Mouse (Mus musculus): ENCODE measurements around the gene Zc3h15.
"Not testable (repeated sequence)": the region's sequence is repeated elsewhere in the genome, so short reads cannot be mapped to it uniquely, and the experiment has no call there.

The Zc3h15 gene

DNA sequence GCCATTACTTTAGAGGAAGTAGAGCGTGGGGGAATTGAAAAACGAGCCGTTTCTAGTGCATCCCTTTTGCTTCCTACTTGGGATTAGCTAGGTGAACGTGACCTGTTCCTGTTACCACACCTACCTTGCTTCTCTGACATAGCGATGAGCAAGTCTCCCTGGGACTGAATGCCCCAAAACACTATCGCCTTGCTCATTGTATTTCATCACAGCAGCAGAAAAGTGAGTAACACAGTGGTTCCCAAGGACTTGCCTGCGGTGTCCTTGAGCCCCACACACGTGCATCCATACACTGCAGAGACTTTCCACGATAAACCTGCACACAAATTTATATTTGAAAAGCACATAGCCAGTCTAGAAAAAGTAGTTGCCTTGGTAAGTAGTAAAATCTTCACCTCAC is 30.7 kb downstream of the Zc3h15 start:
- DNase-seq: no peak

- peak; percentile 26 to 44 for DNase-seq
Observed at GRCm38 (mm10) chr2:83675681-83676080, 31.4 kb downstream of the Zc3h15 start.

- no peak for DNase-seq
Observed at GRCm38 (mm10) chr2:83676226-83676870, 32.1 kb downstream of the Zc3h15 start.

- no peak for DNase-seq
Observed at GRCm38 (mm10) chr2:83681332-83681731, 37.1 kb downstream of the Zc3h15 start.

GRCm38 (mm10) chr2:83681785-83682184 is 37.5 kb downstream of the Zc3h15 start:
- DNase-seq: no peak

DNA sequence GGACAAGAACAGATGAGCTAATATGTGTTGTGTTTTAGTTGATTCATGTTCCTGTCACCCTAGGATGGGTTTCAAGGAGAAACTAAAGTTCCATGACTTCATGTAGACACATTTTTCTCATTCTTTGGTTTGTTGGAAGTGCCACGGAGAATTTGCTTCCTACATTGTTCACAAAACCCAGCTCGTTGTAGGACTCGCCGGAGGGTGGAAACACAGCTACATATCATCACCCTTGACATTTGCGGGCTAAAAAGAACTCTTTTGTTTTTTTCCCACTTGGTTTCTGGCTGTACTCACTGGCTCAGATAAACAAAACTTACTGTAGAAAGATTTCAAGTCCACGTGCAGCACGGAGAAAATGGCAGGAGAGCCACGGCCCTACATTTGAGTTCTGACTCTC is 38.0 kb downstream of the Zc3h15 start:
- no peak for DNase-seq

- DNase-seq: no peak
Observed at GRCm38 (mm10) chr2:83683731-83684519, 39.7 kb downstream of the Zc3h15 start.

GRCm38 (mm10) chr2:83684691-83685090 is 40.5 kb downstream of the Zc3h15 start:
- DNase-seq: no peak

DNA sequence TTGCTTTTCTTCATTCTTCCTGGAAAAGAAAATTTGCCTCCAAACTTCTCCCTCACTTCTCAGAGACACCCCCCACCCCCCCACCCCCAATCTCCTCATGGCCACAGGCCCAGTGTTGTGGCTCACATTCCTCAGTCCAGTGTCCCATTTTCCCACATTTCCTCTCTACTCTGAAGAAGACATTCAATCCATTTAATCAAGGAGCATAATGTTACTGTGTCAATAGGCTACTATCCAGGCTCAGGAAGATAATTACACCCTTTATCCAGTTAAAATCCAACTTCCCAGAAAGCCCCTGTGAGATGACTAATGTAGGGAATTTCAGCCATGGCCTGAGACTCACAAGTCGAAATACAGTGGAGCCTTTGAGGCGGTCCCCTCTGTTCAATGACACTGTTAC is 46.1 kb downstream of the Zc3h15 start:
- no peak for DNase-seq

- DNase-seq: no peak
Observed at GRCm38 (mm10) chr2:83692651-83693545, 48.7 kb downstream of the Zc3h15 start.

DNA sequence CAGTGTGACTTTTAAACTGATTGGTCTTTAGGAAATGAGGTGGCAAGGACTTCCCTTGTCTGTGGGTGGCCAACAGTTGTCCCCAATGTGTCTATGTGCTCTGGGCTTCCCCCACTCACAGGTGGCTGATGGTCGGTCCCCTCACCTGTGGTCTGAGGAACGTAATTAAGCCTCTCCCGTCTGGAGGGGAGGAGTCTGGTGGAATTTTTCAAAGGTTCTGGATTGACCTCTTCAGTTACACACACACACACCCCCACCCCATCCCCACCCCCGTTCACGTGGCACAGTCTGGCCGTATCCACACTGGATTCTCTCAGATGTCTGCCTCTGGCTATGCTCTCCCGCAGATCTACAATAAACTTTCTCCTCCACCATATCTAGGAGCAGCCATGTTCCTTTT is 49.8 kb downstream of the Zc3h15 start:
- no peak for DNase-seq

GRCm38 (mm10) chr2:83695345-83696247 is 51.4 kb downstream of the Zc3h15 start:
- DNase-seq: no peak

DNA sequence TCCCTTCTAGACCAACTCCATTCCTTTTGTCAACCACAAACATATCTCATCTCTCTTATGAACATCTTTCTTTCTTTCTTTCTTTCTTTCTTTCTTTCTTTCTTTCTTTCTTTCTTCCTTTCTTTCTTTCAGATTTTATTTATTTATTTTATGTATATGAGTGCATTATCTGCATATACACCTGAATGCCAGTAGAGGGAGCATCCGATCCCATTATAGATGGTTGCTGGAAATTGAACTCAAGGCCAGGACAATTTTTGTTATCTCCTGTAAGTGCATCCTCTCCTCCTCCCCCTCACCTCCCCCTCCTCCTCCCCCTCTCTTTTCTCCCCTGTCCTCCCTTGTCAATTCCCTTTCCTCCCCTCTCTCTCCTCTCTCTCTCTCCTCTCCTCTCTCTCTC is 54.2 kb downstream of the Zc3h15 start:
- DNase-seq: no peak

- no peak for DNase-seq
Observed at GRCm38 (mm10) chr2:83699324-83699723, 55.1 kb downstream of the Zc3h15 start.

- DNase-seq: no peak
Observed at GRCm38 (mm10) chr2:83700667-83701066, 56.4 kb downstream of the Zc3h15 start.

DNA sequence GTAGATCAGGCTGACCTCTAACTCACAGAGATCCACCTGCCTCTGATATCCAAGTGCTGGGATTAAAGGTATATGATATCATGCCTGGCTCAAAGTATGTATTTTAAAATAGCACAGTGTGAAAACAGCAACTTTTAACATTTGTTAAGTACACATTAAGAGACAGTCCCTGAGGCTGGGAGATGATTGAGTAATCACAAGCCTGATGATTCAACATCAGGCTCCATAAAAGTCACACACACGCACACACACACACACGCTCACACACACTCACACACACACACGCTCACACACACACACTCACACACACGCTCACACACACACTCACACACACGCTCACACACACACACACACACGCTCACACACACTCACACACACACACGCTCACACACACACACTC is 58.2 kb downstream of the Zc3h15 start:
- no peak for DNase-seq

DNA sequence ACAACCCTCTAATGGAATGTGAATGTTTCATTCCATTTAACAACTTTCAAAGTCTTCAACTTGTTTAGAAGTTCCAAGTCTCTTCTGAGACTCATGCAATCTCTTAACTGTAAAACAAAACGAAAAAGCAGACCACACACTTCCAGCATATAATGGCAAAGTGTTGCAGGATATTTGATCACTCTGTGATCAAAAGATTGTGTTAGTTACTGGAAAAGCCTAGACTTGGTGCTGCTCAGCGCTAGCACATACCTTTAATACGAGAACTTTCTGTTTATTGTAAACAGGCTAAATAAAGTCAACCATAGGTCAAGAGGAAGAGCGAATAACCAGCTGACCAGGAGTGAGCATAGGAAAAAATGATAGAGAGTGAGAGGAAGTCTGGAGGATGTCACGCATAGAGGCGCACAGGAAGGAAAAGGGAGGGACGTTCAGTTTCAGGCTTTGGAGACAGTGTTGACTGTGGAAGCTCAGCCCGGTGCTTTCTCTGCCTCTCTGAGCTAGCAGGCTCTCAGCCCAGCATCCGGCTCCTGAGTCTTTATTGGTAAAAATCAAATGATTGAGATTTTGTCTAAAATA is 61.4 kb downstream of the Zc3h15 start:
- DNase-seq: no peak

DNA sequence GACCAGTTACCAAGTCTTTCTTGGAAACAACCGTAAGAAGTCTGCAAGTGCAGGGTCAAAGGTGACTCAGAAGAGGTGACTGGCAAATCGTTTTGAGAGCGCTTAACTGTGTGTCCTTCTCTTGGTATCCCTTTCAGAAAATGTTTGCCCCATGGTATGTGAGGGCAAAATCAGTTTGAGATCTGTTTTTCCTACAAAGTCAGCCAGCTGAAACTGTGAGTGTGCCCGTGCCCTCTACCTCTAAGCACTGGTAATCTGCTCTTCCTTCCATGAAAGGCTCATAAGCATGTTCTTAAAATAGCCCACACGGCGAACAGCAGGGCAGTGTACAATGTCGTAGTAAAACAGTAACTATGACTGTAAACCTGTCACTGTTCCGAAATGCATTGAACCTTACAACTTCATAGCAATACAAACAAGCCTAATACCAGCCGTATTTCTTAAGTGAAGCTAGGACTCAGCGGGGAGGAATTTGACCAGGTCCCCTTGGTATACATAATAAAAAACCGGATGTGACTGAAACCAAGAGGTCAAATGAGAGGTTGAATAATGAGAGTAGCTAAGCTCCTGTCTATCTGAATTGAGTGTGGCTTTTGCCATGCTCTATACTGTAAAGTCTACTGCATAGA is 65.8 kb downstream of the Zc3h15 start:
- no peak for DNase-seq

- not testable (repeated sequence) for DNase-seq
Observed at GRCm38 (mm10) chr2:83713281-83713680, 69.0 kb downstream of the Zc3h15 start.

DNA sequence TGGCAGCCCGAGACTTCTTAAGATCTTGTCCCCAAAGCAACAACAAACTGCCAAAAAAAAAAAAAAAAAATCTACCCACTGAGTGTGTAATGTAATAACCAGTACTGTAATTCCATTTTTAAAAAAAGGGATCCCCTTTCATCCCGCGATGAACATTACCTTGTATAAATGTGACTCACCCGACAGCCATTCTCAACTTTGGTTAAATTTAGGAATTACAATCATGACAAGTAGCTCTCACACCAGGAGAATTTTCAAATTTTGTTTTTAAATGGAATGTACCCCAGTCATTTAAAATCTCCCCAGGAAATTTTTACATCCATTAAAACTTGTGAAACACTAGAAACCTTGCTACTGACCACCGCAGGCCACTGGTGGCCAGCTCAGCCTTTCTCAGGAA is 69.7 kb downstream of the Zc3h15 start:
- no peak for DNase-seq
